Mouse (Mus musculus) embryo, embryonic 9.5 days (tissue): ENCODE results near the gene Tor1b.
"Not testable (repeated sequence)": the region's sequence is repeated elsewhere in the genome, so short reads cannot be mapped to it uniquely, and the experiment has no call there.

Source experiments
- DNase-seq: peaks from one replicate; pipeline ENCODE4 v3.0.0-alpha.2; 2017; ENCODE audit errors: extremely low spot score

Tor1b gene

GRCm38 (mm10) chr2:30930846-30931245, 21.9 kb upstream of the Tor1b start:
- not testable (repeated sequence) for DNase-seq

- DNase-seq: no peak
These were observed 20.8 kb upstream of the Tor1b start for GRCm38 (mm10) chr2:30931922-30932321.

- DNase-seq: no peak
These were observed 19.7 kb upstream of the Tor1b start for GRCm38 (mm10) chr2:30933032-30933431.

GRCm38 (mm10) chr2:30933917-30934450, 18.8 kb upstream of the Tor1b start:
- DNase-seq: peak; percentile 82

GRCm38 (mm10) chr2:30936808-30937207, 16.0 kb upstream of the Tor1b start:
- no peak for DNase-seq

GRCm38 (mm10) chr2:30937731-30938130, 15.0 kb upstream of the Tor1b start:
- DNase-seq: no peak

GRCm38 (mm10) chr2:30938574-30938991, 14.2 kb upstream of the Tor1b start:
- no peak for DNase-seq

GRCm38 (mm10) chr2:30941586-30941985, 11.2 kb upstream of the Tor1b start:
- no peak for DNase-seq

GRCm38 (mm10) chr2:30942116-30942515, 10.6 kb upstream of the Tor1b start:
- not testable (repeated sequence) for DNase-seq

- peak; percentile 71 for DNase-seq
These were observed 10.2 kb upstream of the Tor1b start for GRCm38 (mm10) chr2:30942603-30943011.

- DNase-seq: no peak
These were observed 319 bp upstream of the Tor1b start for GRCm38 (mm10) chr2:30952457-30952823.

- DNase-seq: no peak
These were observed 2.0 kb downstream of the Tor1b start for GRCm38 (mm10) chr2:30954797-30955196.

GRCm38 (mm10) chr2:30957511-30957910, 4.8 kb downstream of the Tor1b start:
- DNase-seq: no peak

- no peak for DNase-seq
These were observed 6.0 kb downstream of the Tor1b start for GRCm38 (mm10) chr2:30958726-30959125.

- DNase-seq: no peak
These were observed 7.1 kb downstream of the Tor1b start for GRCm38 (mm10) chr2:30959856-30960255.

- no peak for DNase-seq
These were observed 10.0 kb downstream of the Tor1b start for GRCm38 (mm10) chr2:30962570-30963254.

- DNase-seq: no peak
These were observed 12.9 kb downstream of the Tor1b start for GRCm38 (mm10) chr2:30965627-30966026.

- DNase-seq: no peak
These were observed 14.1 kb downstream of the Tor1b start for GRCm38 (mm10) chr2:30966826-30967225.

- DNase-seq: peak; percentile 92
These were observed 14.9 kb downstream of the Tor1b start, which contains the start of gene Tor1a for GRCm38 (mm10) chr2:30967352-30968327. Tor1a (minus strand) TSS chr2:30967933.

GRCm38 (mm10) chr2:30981790-30982513, 29.2 kb downstream of the Tor1b start, which contains the start of the genes BC005624 and Usp20:
BC005624 (minus strand) TSS chr2:30982201.
Usp20 (plus strand) TSS chr2:30982279.
- peak; percentile 100 for DNase-seq

GRCm38 (mm10) chr2:30983024-30983423, 30.3 kb downstream of the Tor1b start:
- DNase-seq: no peak
